Mouse (Mus musculus) bone marrow, adult 2 months (tissue): ENCODE results near the gene Trim72.

Source experiments
- CTCF ChIP-seq: fragments of 200-500 bp; IDR thresholded peaks from 2 replicates; pipeline ENCODE4 v1.5.1; 2011; ENCODE audit warnings: low read length, control low read depth; ENCODE audit not compliant: control insufficient read depth, insufficient read depth
- POLR2A ChIP-seq: fragments of 200-500 bp; IDR thresholded peaks from 2 replicates; pipeline ENCODE4 v1.6.1; 2011; ENCODE audit warnings: low read depth, mild to moderate bottlenecking, control low read depth, low read length, borderline replicate concordance; ENCODE audit not compliant: control insufficient read depth

- TF ChIP-seq CTCF: no peak
- no peak for TF ChIP-seq POLR2A
Observed at GRCm38 (mm10) chr7:127980606-127981005, 23.1 kb upstream of the Trim72 start.
